Mouse (Mus musculus) heart, embryonic 14.5 days (tissue): ENCODE measurements around the gene Gdf1. TPM values are rescaled to one million over a fixed set of nuclear protein-coding genes. Genes with fewer than 3 reads are reported as not detected.

Experiments
- ATAC-seq: fragments of 200-750 bp; cut with Nextera tagmentation; 2 replicates; pipeline ENCODE4 v1.8.0; 2017; ENCODE audit warnings: low read depth, moderate TSS enrichment; ENCODE audit not compliant: insufficient number of reproducible peaks, insufficient read depth, low FRiP score
- H3K27ac ChIP-seq, 2 experiments: fragments of 200-500 bp in 1 of 2; fragments of 300-500 bp in 1 of 2; sonication (generic) in 1 of 2; replicated peaks in 1 of 2; 2 replicates each; pipeline ENCODE4 v1.5.1; 2012 to 2014; ENCODE audit warnings: low read depth in 2 of 2, low read length in 2 of 2, control low read depth in 1 of 2, mild to moderate bottlenecking in 1 of 2, mixed read lengths in 1 of 2; ENCODE audit not compliant: control insufficient read depth in 1 of 2, insufficient read depth in 1 of 2
- H3K27me3 ChIP-seq: fragments of 300-500 bp; sonication (generic); 2 replicates; pipeline ENCODE4 v1.6.1; 2014; ENCODE audit warnings: mild to moderate bottlenecking, low read length, control low read depth; ENCODE audit not compliant: control insufficient read depth, insufficient read depth
- H3K36me3 ChIP-seq: fragments of 300-500 bp; sonication (generic); 2 replicates; pipeline ENCODE4 v1.6.1; 2014; ENCODE audit warnings: mild to moderate bottlenecking, control low read depth, low read length, mixed read lengths; ENCODE audit not compliant: control insufficient read depth, insufficient read depth
- H3K4me1 ChIP-seq, 2 experiments: fragments of 200-500 bp in 1 of 2; fragments of 300-500 bp in 1 of 2; sonication (generic) in 1 of 2; 2 replicates each; pipeline ENCODE4 v1.6.1; 2012 to 2014; ENCODE audit warnings: low read length in 2 of 2, control low read depth in 1 of 2, mixed read lengths in 1 of 2; ENCODE audit not compliant: control insufficient read depth in 2 of 2, insufficient read depth in 2 of 2
- H3K4me2 ChIP-seq: fragments of 300-500 bp; sonication (generic); 2 replicates; pipeline ENCODE4 v1.6.1; 2014; ENCODE audit warnings: mild to moderate bottlenecking, low read length
- H3K4me3 ChIP-seq, 2 experiments: fragments of 200-500 bp in 1 of 2; fragments of 300-500 bp in 1 of 2; sonication (generic) in 1 of 2; 2 replicates each; pipeline ENCODE4 v1.5.1; 2012 to 2014; ENCODE audit warnings: low read length in 2 of 2, mild to moderate bottlenecking in 2 of 2, control low read depth in 1 of 2, low read depth in 1 of 2, moderate library complexity in 1 of 2; ENCODE audit not compliant: control insufficient read depth in 1 of 2, insufficient read depth in 1 of 2
- H3K9ac ChIP-seq: fragments of 300-500 bp; sonication (generic); 2 replicates; pipeline ENCODE4 v1.6.1; 2014; ENCODE audit warnings: mild to moderate bottlenecking, low read length
- H3K9me3 ChIP-seq: fragments of 300-500 bp; sonication (generic); 2 replicates; pipeline ENCODE4 v1.6.1; 2016; ENCODE audit warnings: low read length, control low read depth; ENCODE audit not compliant: control insufficient read depth
- WGBS: fragments of 180-500 bp; shearing (Covaris S2); extraction: QIAGEN DNeasy Blood & Tissue Kit; methylation state at CpG from one replicate; pipeline ENCODE4 v1.1.7; 2014; 5-methylcytosine and 5-hydroxymethylcytosine counted together
- polyA plus RNA-seq: library from polyadenylated mRNA; unstranded; fragments of >200 nt; fragmentation: Nextera tagmentation; extraction: Ambion mirVana; gene quantifications from 2 replicates; pipeline ENCODE4 v1.2.1, GENCODE M21; 2014

The Gdf1 gene
- polyA plus RNA-seq, 1 experiment from 2014 or later = 0.57 TPM

- Histone ChIP-seq H3K4me3 (no peak overlapping the region), H3K36me3 (peaks cover 56% of the 10 kb centered on the region), H3K4me1 (peaks cover 11 to 21% of the 10 kb centered on the region in 2 experiments; a peak in 3 of 4 replicates), H3K9ac (no peak overlapping the region), H3K4me2 (no peak overlapping the region), H3K27me3 (peaks cover 6% of the 10 kb centered on the region; the same call in 1 of the 2 replicates), H3K9me3 (no peaks in the 10 kb centered on the region), H3K27ac (no peak overlapping the region)
- ATAC-seq = no peak
- WGBS = 83% methylated on average over 19 of the region's 19 CpGs
Observed at GRCm38 (mm10) chr8:70331526-70331925, 1.9 kb downstream of the Gdf1 start.

GRCm38 (mm10) chr8:70332070-70332877, 2.7 kb downstream of the Gdf1 start:
- ATAC-seq = no peak
- Histone ChIP-seq H3K36me3 (peaks cover 63% of the 10 kb centered on the region), H3K27me3 (peaks cover 6% of the 10 kb centered on the region; the same call in 1 of the 2 replicates), H3K27ac (no peak overlapping the region), H3K9me3 (no peaks in the 10 kb centered on the region), H3K4me1 (peaks cover 11 to 21% of the 10 kb centered on the region in 2 experiments; a peak in 3 of 4 replicates), H3K4me2 (no peak overlapping the region), H3K9ac (no peak overlapping the region), H3K4me3 (no peak overlapping the region)
- WGBS = 29% methylated on average over 41 of the region's 41 CpGs

GRCm38 (mm10) chr8:70332878-70333202, 3.2 kb downstream of the Gdf1 start:
- Histone ChIP-seq H3K27me3 (peaks cover 6% of the 10 kb centered on the region; the same call in 1 of the 2 replicates), H3K4me2 (no peak overlapping the region), H3K27ac (no peak overlapping the region), H3K9ac (no peak overlapping the region), H3K9me3 (no peaks in the 10 kb centered on the region), H3K36me3 (peaks cover 69% of the 10 kb centered on the region), H3K4me1 (peaks cover 11 to 21% of the 10 kb centered on the region in 2 experiments; a peak in 3 of 4 replicates), H3K4me3 (no peak overlapping the region)
- ATAC-seq = no peak
- WGBS = 93% methylated on average over 6 of the region's 6 CpGs

- Histone ChIP-seq H3K36me3 (peaks cover 100% of the 10 kb centered on the region), H3K4me1 (no peaks in the 10 kb centered on the region), H3K27ac (no peak overlapping the region), H3K9me3 (no peaks in the 10 kb centered on the region), H3K9ac (no peak overlapping the region), H3K4me3 (no peak overlapping the region), H3K27me3 (no peaks in the 10 kb centered on the region), H3K4me2 (no peak overlapping the region)
- ATAC-seq = no peak
- WGBS = 91% methylated on average over 7 of the region's 7 CpGs
Observed at GRCm38 (mm10) chr8:70338931-70339330, 9.3 kb downstream of the Gdf1 start.

- no peaks in the 10 kb centered on the region for H3K27me3 ChIP-seq
Observed at GRCm38 (mm10) chr8:70340659-70341058, 11.0 kb downstream of the Gdf1 start.

GRCm38 (mm10) chr8:70342007-70342406, 12.4 kb downstream of the Gdf1 start:
- Histone ChIP-seq H3K4me1 (no peaks in the 10 kb centered on the region), H3K27me3 (no peaks in the 10 kb centered on the region), H3K4me3 (no peak overlapping the region), H3K9ac (no peak overlapping the region), H3K27ac (no peak overlapping the region), H3K36me3 (peaks cover 84% of the 10 kb centered on the region), H3K4me2 (no peak overlapping the region), H3K9me3 (no peaks in the 10 kb centered on the region)
- WGBS = 87% methylated on average over 14 of the region's 14 CpGs
- ATAC-seq = no peak

More at GRCm38 (mm10) chr8:70340659-70341058, 11.0 kb downstream of the Gdf1 start:
- Histone ChIP-seq H3K36me3 (peaks cover 86% of the 10 kb centered on the region), H3K9me3 (no peaks in the 10 kb centered on the region), H3K4me2 (no peak overlapping the region), H3K27ac (no peak overlapping the region), H3K9ac (no peak overlapping the region), H3K4me1 (no peaks in the 10 kb centered on the region), H3K4me3 (no peak overlapping the region)
- WGBS = 84% methylated on average over 7 of the region's 7 CpGs
- no peak for ATAC-seq

GRCm38 (mm10) chr8:70343076-70343475, 13.5 kb downstream of the Gdf1 start:
- no peak overlapping the region for H3K4me3 ChIP-seq
- no peaks in the 10 kb centered on the region for H3K9me3 ChIP-seq
- WGBS = 86% methylated on average over 7 of the region's 7 CpGs
- no peak overlapping the region for H3K4me2 ChIP-seq
- no peaks in the 10 kb centered on the region for H3K27me3 ChIP-seq
- H3K27ac ChIP-seq = no peak overlapping the region
- H3K36me3 ChIP-seq = peaks cover 75% of the 10 kb centered on the region
- no peak for ATAC-seq
- no peaks in the 10 kb centered on the region for H3K4me1 ChIP-seq
- no peak overlapping the region for H3K9ac ChIP-seq
